Mouse (Mus musculus) forebrain, embryonic 15.5 days (tissue): ENCODE results near the gene Dph7. TPM values are rescaled to one million over a fixed set of nuclear protein-coding genes. Genes with fewer than 3 reads are reported as not detected.
"Not testable (repeated sequence)": the region's sequence is repeated elsewhere in the genome, so short reads cannot be mapped to it uniquely, and the experiment has no call there.

ENCODE experiments used
- ATAC-seq: fragments of 200-750 bp; cut with Nextera tagmentation; replicated peaks from 2 replicates; pipeline ENCODE4 v1.8.0; 2017; ENCODE audit warnings: mild to moderate bottlenecking, moderate TSS enrichment, moderate library complexity
- H3K27ac ChIP-seq: fragments of 300-500 bp; sonication (generic); replicated peaks from 2 replicates; pipeline ENCODE4 v1.5.1; 2015; ENCODE audit warnings: mild to moderate bottlenecking, inconsistent platforms
- H3K27me3 ChIP-seq: fragments of 300-500 bp; sonication (generic); 2 replicates; pipeline ENCODE4 v1.6.1; 2015; ENCODE audit warnings: inconsistent platforms
- H3K36me3 ChIP-seq: fragments of 300-500 bp; sonication (generic); 2 replicates; pipeline ENCODE4 v1.6.1; 2015; ENCODE audit warnings: mild to moderate bottlenecking, inconsistent platforms
- H3K4me1 ChIP-seq: fragments of 300-500 bp; sonication (generic); 2 replicates; pipeline ENCODE4 v1.6.1; 2015; ENCODE audit warnings: inconsistent platforms
- H3K4me2 ChIP-seq: fragments of 300-500 bp; sonication (generic); replicated peaks from 2 replicates; pipeline ENCODE4 v1.6.1; 2015; ENCODE audit warnings: mild to moderate bottlenecking, inconsistent platforms
- H3K4me3 ChIP-seq: fragments of 300-500 bp; sonication (generic); 2 replicates; pipeline ENCODE4 v1.5.1; 2015; ENCODE audit warnings: mild to moderate bottlenecking, inconsistent platforms
- H3K9ac ChIP-seq: fragments of 300-500 bp; sonication (generic); replicated peaks from 2 replicates; pipeline ENCODE4 v1.6.1; 2015; ENCODE audit warnings: mild to moderate bottlenecking, inconsistent platforms
- H3K9me3 ChIP-seq: fragments of 300-500 bp; sonication (generic); 2 replicates; pipeline ENCODE4 v1.6.1; 2016; ENCODE audit warnings: inconsistent platforms
- WGBS: fragments of 180-500 bp; shearing (Covaris S2); methylation state at CpG from one replicate; pipeline ENCODE4 v1.1.7; 2015; ENCODE audit warnings: mixed read lengths; 5-methylcytosine and 5-hydroxymethylcytosine counted together
- polyA plus RNA-seq: library from polyadenylated mRNA; unstranded; fragments of >200 nt; fragmentation: Nextera tagmentation; extraction: Ambion mirVana; gene quantifications from 2 replicates; pipeline ENCODE4 v1.2.1, GENCODE M21; 2015

Gene Dph7
- polyA plus RNA-seq, 1 experiment from 2014 or later = 44.7 TPM

DNA sequence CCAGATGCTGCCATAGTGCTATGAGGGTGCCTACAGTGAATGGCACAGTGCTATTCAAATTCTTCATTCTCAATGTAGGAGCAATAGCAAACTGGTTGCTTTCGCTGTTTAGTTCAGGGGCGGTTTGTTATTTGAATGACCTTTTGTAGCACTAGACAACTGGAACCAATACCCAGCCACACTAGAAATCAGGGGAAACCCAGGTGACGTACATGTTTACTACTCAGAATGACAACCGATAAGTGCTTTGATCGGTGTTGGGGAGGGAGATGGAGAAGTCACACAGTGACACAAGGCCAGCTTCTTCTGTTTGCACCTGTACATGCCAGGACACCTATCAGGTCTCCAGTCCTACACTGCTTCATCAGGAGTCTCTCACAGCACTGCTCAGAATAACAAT is 32.6 kb upstream of the Dph7 start:
- no peak overlapping the region for H3K4me2 ChIP-seq
- no peak overlapping the region for H3K4me3 ChIP-seq
- H3K27ac ChIP-seq = no peak overlapping the region
- ATAC-seq = no peak
- H3K9ac ChIP-seq = no peak overlapping the region
- H3K27me3 ChIP-seq = no peaks in the 10 kb centered on the region
- peaks cover 10% of the 10 kb centered on the region for H3K4me1 ChIP-seq
- H3K36me3 ChIP-seq = no peaks in the 10 kb centered on the region
- 90% methylated on average over 5 of the region's 5 CpGs for WGBS
- no peaks in the 10 kb centered on the region for H3K9me3 ChIP-seq

- 4% methylated on average over 17 of the region's 19 CpGs for WGBS
- H3K36me3 ChIP-seq = no peaks in the 10 kb centered on the region
- H3K4me1 ChIP-seq = peaks cover 17% of the 10 kb centered on the region
- peak; percentile 66 for ATAC-seq
- H3K9me3 ChIP-seq = no peaks in the 10 kb centered on the region
- H3K27me3 ChIP-seq = no peaks in the 10 kb centered on the region
- H3K27ac ChIP-seq = no peak overlapping the region
- peak overlapping the region; percentile 63 for H3K4me3 ChIP-seq
- peak overlapping the region; percentile 84 for H3K4me2 ChIP-seq
- H3K9ac ChIP-seq = peak overlapping the region; percentile 70
Measured at GRCm38 (mm10) chr2:24934441-24934963, 27.7 kb upstream of the Dph7 start.

DNA sequence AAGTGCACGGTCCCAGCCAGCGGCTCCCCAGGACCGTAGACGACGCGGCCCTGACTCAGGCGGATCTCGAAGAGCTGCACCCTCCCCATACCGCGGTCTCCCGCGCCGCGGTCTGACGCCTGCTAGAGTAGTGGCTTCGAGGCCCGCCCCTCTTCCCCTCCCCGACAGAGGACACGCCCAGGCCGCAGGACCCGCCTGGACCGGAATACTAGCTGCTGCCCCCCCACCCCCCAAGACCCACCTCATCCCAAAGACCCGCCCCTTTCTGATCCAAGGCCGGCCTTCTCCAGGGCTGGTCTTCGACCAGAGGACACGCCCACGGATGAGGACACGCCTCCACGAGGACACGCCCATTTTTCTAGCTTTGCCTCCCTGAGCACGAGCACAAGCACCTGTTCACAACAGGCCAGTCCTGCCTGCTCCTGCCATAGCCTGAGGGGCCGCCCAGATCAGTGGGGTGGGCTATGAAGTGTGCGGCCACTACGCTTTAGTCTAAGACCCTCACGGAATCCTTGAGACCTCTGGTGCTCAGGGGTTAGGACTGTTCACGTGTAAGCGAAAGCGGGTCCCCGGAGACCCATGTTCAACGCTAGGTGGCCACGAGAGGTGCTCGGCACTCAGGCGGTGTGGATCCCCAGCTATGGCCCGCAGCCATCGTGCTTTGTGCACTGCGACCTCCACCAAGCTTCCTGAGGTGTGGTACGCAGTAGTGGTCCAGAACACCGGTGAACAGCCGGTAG is 27.0 kb upstream of the Dph7 start, which contains the start of gene Arrdc1:
Gene Arrdc1, minus strand, starts transcription at position 196 of the 740 bp plus-strand sequence.
- peak; percentile 91 for ATAC-seq
- Histone ChIP-seq H3K36me3 (no peaks in the 10 kb centered on the region), H3K4me1 (peaks cover 17% of the 10 kb centered on the region), H3K4me3 (peak within 1 kb of the TSS; percentile 63), H3K9me3 (no peaks in the 10 kb centered on the region), H3K9ac (peak within 1 kb of the TSS; percentile 70), H3K27ac (no peak within 1 kb of the TSS), H3K4me2 (peak within 1 kb of the TSS; percentile 84), H3K27me3 (no peaks in the 10 kb centered on the region)
- WGBS = under 1% methylated on average over 49 of the region's 49 CpGs

DNA sequence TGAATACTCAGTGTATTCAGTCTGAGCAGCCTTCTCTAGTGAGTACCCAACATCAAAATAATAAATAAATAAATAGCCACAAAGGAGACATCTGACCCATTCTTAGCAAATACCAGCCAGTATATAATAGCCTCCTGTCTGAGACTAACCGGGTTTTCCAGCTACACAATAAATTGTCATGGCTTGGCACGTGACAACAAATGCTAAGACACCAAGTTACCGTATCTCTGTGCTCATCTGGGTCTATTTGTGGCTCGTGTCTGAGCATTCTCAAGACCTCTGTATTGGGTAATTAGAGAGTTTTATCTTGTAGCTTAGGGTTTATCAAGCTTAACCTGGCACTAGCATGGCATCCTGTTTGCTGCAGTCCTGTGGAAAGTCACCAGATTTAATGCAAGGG is 20.1 kb upstream of the Dph7 start:
- no peak overlapping the region for H3K4me3 ChIP-seq
- no peak overlapping the region for H3K9ac ChIP-seq
- H3K36me3 ChIP-seq = no peaks in the 10 kb centered on the region
- H3K4me1 ChIP-seq = no peaks in the 10 kb centered on the region
- no peaks in the 10 kb centered on the region for H3K27me3 ChIP-seq
- WGBS = 75% methylated on average over 4 of the region's 4 CpGs
- H3K9me3 ChIP-seq = no peaks in the 10 kb centered on the region
- no peak overlapping the region for H3K4me2 ChIP-seq
- H3K27ac ChIP-seq = no peak overlapping the region
- no peak for ATAC-seq

- H3K4me2 ChIP-seq, H3K36me3 ChIP-seq, H3K27ac ChIP-seq, ATAC-seq, H3K4me3 ChIP-seq, H3K9ac ChIP-seq, H3K27me3 ChIP-seq, H3K9me3 ChIP-seq, H3K4me1 ChIP-seq: not testable (repeated sequence)
- WGBS = 56% methylated on average over 2 of the region's 2 CpGs
Measured at GRCm38 (mm10) chr2:24944304-24944703, 17.9 kb upstream of the Dph7 start.

- peak within 1 kb of the TSS; percentile 95 for H3K4me3 ChIP-seq
- WGBS = under 1% methylated on average over 85 of the region's 108 CpGs
- peak within 1 kb of the TSS; percentile 93 for H3K4me2 ChIP-seq
- H3K27me3 ChIP-seq = no peaks in the 10 kb centered on the region
- no peaks in the 10 kb centered on the region for H3K9me3 ChIP-seq
- H3K4me1 ChIP-seq = peaks cover 18% of the 10 kb centered on the region
- peak; percentile 98 for ATAC-seq
- peaks cover 28% of the 10 kb centered on the region for H3K36me3 ChIP-seq
- peak within 1 kb of the TSS; percentile 46 for H3K27ac ChIP-seq
- peak within 1 kb of the TSS; percentile 84 for H3K9ac ChIP-seq
Measured at GRCm38 (mm10) chr2:24949421-24950188, 12.6 kb upstream of the Dph7 start, which contains the start of gene Zmynd19. Gene Zmynd19 (plus strand): TSS chr2:24949792.

- H3K4me3 ChIP-seq = peak overlapping the region; percentile 95
- peaks cover 18% of the 10 kb centered on the region for H3K4me1 ChIP-seq
- H3K4me2 ChIP-seq = peak overlapping the region; percentile 93
- ATAC-seq = 0 out of 2 replicates have a peak, but pooled peaks have one; percentile 2
- H3K9ac ChIP-seq = peak overlapping the region; percentile 84
- H3K27me3 ChIP-seq = no peaks in the 10 kb centered on the region
- 0% methylated on average over 31 of the region's 31 CpGs for WGBS
- no peaks in the 10 kb centered on the region for H3K9me3 ChIP-seq
- H3K36me3 ChIP-seq = peaks cover 34% of the 10 kb centered on the region
- H3K27ac ChIP-seq = peak overlapping the region; percentile 11; the same call in 1 of the 2 replicates
Measured at GRCm38 (mm10) chr2:24950189-24950535, 12.0 kb upstream of the Dph7 start.

GRCm38 (mm10) chr2:24952537-24953055 is 9.6 kb upstream of the Dph7 start:
- H3K4me1 ChIP-seq = peaks cover 18% of the 10 kb centered on the region
- peaks cover 57% of the 10 kb centered on the region for H3K36me3 ChIP-seq
- WGBS = 91% methylated on average over 4 of the region's 4 CpGs

DNA sequence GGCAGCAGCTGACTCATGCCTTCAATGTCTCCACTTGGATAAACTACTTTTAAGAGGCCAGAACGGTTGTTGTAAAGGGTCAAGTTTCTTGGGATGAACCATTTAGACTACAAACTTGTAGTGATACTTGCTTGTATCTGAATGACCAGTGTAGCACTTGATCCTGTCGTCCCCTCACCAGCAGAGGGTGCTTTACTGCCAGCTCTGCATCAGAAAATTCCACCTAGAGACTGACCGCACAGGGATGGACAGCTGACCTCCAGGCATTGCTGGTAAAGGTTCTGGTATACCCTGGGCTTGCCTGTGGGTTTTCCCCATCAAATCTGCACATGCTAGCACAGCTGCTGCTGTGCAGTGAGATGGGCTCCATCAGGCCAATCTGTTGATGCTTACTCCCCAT is 1.3 kb upstream of the Dph7 start:
- Histone ChIP-seq H3K27ac (no peak overlapping the region), H3K9ac (no peak overlapping the region), H3K4me2 (no peak overlapping the region), H3K36me3 (peaks cover 60% of the 10 kb centered on the region), H3K9me3 (no peaks in the 10 kb centered on the region), H3K27me3 (no peaks in the 10 kb centered on the region), H3K4me1 (peaks cover 12% of the 10 kb centered on the region), H3K4me3 (no peak overlapping the region)
- no peak for ATAC-seq
- WGBS = 35% methylated on average over 3 of the region's 3 CpGs

More at GRCm38 (mm10) chr2:24952537-24953055, 9.6 kb upstream of the Dph7 start:
- Histone ChIP-seq H3K9ac (no peak overlapping the region), H3K27me3 (no peaks in the 10 kb centered on the region), H3K27ac (no peak overlapping the region), H3K4me2 (no peak overlapping the region), H3K4me3 (no peak overlapping the region), H3K9me3 (no peaks in the 10 kb centered on the region)
- ATAC-seq = no peak

- peaks cover 63% of the 10 kb centered on the region for H3K36me3 ChIP-seq
- H3K9ac ChIP-seq = no peak overlapping the region
- 85% methylated on average over 4 of the region's 4 CpGs for WGBS
- H3K27ac ChIP-seq = no peak overlapping the region
- ATAC-seq = no peak
- no peak overlapping the region for H3K4me3 ChIP-seq
- peaks cover 16% of the 10 kb centered on the region for H3K4me1 ChIP-seq
- no peak overlapping the region for H3K4me2 ChIP-seq
- H3K9me3 ChIP-seq = no peaks in the 10 kb centered on the region
- no peaks in the 10 kb centered on the region for H3K27me3 ChIP-seq
Measured at GRCm38 (mm10) chr2:24970386-24970785, 8.2 kb downstream of the Dph7 start.

- ATAC-seq = 0 out of 2 replicates have a peak, but pooled peaks have one; percentile 0
- H3K4me1 ChIP-seq = peaks cover 24% of the 10 kb centered on the region
- H3K9me3 ChIP-seq, H3K27me3 ChIP-seq: not testable (repeated sequence)
- peak overlapping the region; percentile 77 for H3K9ac ChIP-seq
- H3K4me2 ChIP-seq = peak overlapping the region; percentile 99
- H3K36me3 ChIP-seq = peaks cover 36% of the 10 kb centered on the region
- H3K4me3 ChIP-seq = peak overlapping the region; percentile 81
- under 1% methylated on average over 17 of the region's 17 CpGs for WGBS
- H3K27ac ChIP-seq = peak overlapping the region; percentile 95
Measured at GRCm38 (mm10) chr2:24974452-24974851, 12.3 kb downstream of the Dph7 start.
